Mouse (Mus musculus) stomach, postnatal 0 days (tissue): ENCODE measurements at regions not wholly inside any gene's neighbourhood (a gene's known extent, or its start where the extent isn't known, plus 50 kb on each side); places are given as distances from the start of the nearest gene placed in this dataset.

ENCODE experiments used
- CTCF ChIP-seq: IDR thresholded peaks from 2 replicates; pipeline ENCODE4 v1.5.1; 2016; ENCODE audit warnings: antibody characterized with exemption, low read depth, mild to moderate bottlenecking, moderate library complexity
- EP300 ChIP-seq: optimal IDR thresholded peaks from 2 replicates; pipeline ENCODE3; 2016; ENCODE audit warnings: antibody characterized with exemption

DNA sequence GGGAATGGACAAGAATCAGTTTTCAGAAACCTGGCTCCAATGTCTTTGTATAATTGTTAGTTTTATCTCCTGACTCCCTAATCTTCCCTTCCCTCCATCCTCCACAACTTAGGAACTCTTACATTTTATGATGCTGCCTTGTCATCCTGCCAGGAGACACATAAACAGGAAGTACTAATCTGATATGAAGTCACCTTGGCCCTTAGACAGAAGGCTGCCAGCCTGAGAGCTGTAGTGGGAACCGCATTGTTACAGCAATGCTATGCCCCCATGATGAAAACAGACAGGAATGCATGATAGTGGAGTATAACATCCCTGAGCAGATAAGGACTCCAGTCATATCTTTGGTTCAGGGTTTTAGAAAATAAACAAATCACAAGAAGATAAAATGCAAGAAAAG, 734.8 kb upstream of the 4930452B06Rik start:
- TF ChIP-seq CTCF: no peak
- no peak for TF ChIP-seq EP300
